Mouse (Mus musculus): ENCODE results near the gene Gm44790.
"Not testable (repeated sequence)": the region's sequence is repeated elsewhere in the genome, so short reads cannot be mapped to it uniquely, and the experiment has no call there.

Gm44790 gene

GRCm38 (mm10) chr6:86474646-86475181, 48.3 kb downstream of the Gm44790 start:
- DNase-seq (ENCODE audit: low spot score): no peak

- no peak for DNase-seq (ENCODE audit: low spot score)
These were observed 49.2 kb downstream of the Gm44790 start for GRCm38 (mm10) chr6:86475462-86476167.

GRCm38 (mm10) chr6:86476931-86477330, 50.5 kb downstream of the Gm44790 start:
- DNase-seq (ENCODE audit: low spot score): no peak

GRCm38 (mm10) chr6:86479311-86479710, 52.9 kb downstream of the Gm44790 start:
- DNase-seq (ENCODE audit: low spot score): no peak

- no peak for DNase-seq (ENCODE audit: low spot score)
These were observed 53.3 kb downstream of the Gm44790 start for GRCm38 (mm10) chr6:86479816-86480188.

GRCm38 (mm10) chr6:86480189-86480831, 53.9 kb downstream of the Gm44790 start:
- no peak for DNase-seq (ENCODE audit: low spot score)

GRCm38 (mm10) chr6:86481871-86482270, 55.4 kb downstream of the Gm44790 start:
- no peak for DNase-seq (ENCODE audit: low spot score)

- DNase-seq (ENCODE audit: low spot score): no peak
These were observed 59.6 kb downstream of the Gm44790 start for GRCm38 (mm10) chr6:86485943-86486640.

GRCm38 (mm10) chr6:86487358-86488148, 61.1 kb downstream of the Gm44790 start:
- DNase-seq (ENCODE audit: low spot score): peak; percentile 42

GRCm38 (mm10) chr6:86488149-86488485, 61.7 kb downstream of the Gm44790 start:
- DNase-seq (ENCODE audit: low spot score): no peak

GRCm38 (mm10) chr6:86489945-86490344, 63.5 kb downstream of the Gm44790 start:
- DNase-seq (ENCODE audit: low spot score): no peak

GRCm38 (mm10) chr6:86490413-86490812, 64.0 kb downstream of the Gm44790 start:
- DNase-seq (ENCODE audit: low spot score): not testable (repeated sequence)

GRCm38 (mm10) chr6:86493469-86494263, 67.2 kb downstream of the Gm44790 start:
- no peak for DNase-seq (ENCODE audit: low spot score)

- no peak for DNase-seq (ENCODE audit: low spot score)
These were observed 68.3 kb downstream of the Gm44790 start for GRCm38 (mm10) chr6:86494767-86495166.
